Mouse (Mus musculus): ENCODE data around the gene Kif12. TPM values are rescaled to one million over a fixed set of nuclear protein-coding genes. Genes with fewer than 3 reads are reported as not detected.

Kif12 gene
- polyA plus RNA-seq, 1 experiment from 2014 or later = 147 TPM

DNA sequence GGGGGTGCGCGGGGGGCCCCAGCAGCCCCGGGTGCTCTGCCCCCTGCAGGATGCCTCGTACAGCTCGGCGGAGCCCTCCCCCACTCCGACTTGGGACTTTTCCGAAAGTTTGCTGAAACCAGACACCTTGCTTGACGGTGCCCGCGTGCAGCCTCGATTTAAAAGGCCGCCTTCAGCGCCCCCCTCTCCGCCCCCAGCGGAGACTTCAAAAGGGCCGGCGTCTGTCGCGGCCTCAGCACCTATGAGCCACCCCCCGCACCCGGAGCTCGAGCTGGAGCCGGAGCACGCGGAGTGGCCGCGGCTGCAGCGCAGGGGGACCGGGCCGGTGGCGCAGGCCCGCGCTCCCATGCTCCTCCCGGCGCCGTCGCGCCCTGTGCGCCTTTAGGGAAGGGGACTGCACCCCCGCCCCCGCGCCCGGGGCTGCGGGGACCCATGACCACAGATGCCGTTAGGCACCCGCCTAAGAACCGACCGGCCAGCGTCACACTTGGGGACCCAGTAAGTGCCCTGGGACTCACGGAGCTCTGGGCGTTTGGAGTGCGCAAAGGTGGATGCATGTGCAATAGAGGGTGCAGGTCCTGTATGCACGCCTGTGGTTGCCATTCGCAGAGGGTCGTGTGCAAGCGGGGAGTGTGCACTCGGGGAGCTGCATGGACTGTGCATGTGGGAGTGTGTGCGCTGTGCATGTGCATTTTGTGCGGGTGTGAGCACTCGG lies 42.1 kb upstream of the Kif12 start, which contains the start of gene Col27a1:
Col27a1 (plus strand) TSS at position 98 of the 715 bp plus-strand sequence.
- Histone ChIP-seq H3K4me1 (ENCODE audit: insufficient read depth, low read length) (peaks cover 25% of the 10 kb centered on the region), H3K9ac (replicated peaks; ENCODE audit: low read length) (peak within 1 kb of the TSS; percentile 68), H3K4me3 (ENCODE audit: low read length) (peak within 1 kb of the TSS; percentile 63), H3K4me2 (replicated peaks; ENCODE audit: low read depth, low read length) (peak within 1 kb of the TSS; percentile 94), H3K27ac (ENCODE audit: low read length) (no peak within 1 kb of the TSS), H3K36me3 (ENCODE audit: insufficient read depth, low read length) (no peaks in the 10 kb centered on the region), H3K9me3 (ENCODE audit: low read length) (no peaks in the 10 kb centered on the region), H3K27me3 (ENCODE audit: insufficient read depth, low read length) (peaks cover 17% of the 10 kb centered on the region)
- 0% methylated on average over 58 of the region's 61 CpGs for WGBS
- peak; percentile 49 for ATAC-seq (ENCODE audit: low FRiP score, low TSS enrichment)

DNA sequence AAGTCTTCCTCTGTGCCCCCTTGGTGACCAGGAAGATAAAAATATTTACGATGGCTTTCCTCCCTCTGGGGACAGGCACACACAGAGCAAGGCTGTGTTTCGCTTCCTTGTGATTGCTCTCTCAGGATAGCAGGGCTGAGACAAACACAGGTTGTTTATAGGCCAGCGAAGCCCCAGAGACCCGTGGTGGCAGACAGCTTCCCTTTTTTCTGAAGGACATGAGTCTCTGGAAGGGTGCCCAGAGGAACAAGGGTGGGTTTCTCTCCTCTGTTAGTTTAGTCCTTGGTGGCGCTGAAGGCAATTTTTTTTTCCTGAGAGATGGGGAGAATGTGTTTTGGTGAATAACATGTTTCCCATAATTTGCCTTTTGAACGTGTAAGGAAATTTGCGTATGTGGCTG lies 33.7 kb upstream of the Kif12 start:
- Histone ChIP-seq H3K9ac (replicated peaks; ENCODE audit: low read length) (no peak overlapping the region), H3K27ac (ENCODE audit: low read length) (no peak overlapping the region), H3K27me3 (ENCODE audit: insufficient read depth, low read length) (no peaks in the 10 kb centered on the region), H3K4me1 (ENCODE audit: insufficient read depth, low read length) (no peaks in the 10 kb centered on the region), H3K9me3 (ENCODE audit: low read length) (no peaks in the 10 kb centered on the region), H3K36me3 (ENCODE audit: insufficient read depth, low read length) (no peaks in the 10 kb centered on the region), H3K4me2 (replicated peaks; ENCODE audit: low read depth, low read length) (no peak overlapping the region), H3K4me3 (ENCODE audit: low read length) (no peak overlapping the region)
- ATAC-seq (ENCODE audit: low FRiP score, low TSS enrichment) = no peak
- 52% methylated on average over 7 of the region's 7 CpGs for WGBS

DNA sequence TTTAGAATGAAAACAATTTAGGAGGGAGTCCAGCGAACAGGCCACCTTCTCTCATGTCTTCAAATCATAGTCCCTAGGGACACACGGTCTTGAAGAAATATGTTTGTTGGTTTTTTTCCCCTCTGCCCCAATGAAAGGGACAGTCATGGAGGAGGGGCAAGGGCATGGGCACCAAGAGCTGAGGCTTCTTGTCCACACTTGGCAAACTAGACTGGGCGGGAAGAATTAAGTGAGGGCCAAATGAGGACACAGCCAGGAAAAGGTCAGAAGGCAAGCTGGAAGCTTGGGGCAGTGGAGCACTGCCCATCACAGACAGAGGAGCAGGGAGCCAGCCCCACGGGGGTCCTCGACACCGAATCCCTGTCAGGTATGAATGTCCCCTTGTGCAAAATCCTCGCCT lies 31.9 kb upstream of the Kif12 start:
- no peaks in the 10 kb centered on the region for H3K9me3 ChIP-seq (ENCODE audit: low read length)
- H3K9ac ChIP-seq (replicated peaks; ENCODE audit: low read length) = no peak overlapping the region
- H3K36me3 ChIP-seq (ENCODE audit: insufficient read depth, low read length) = no peaks in the 10 kb centered on the region
- no peaks in the 10 kb centered on the region for H3K27me3 ChIP-seq (ENCODE audit: insufficient read depth, low read length)
- ATAC-seq (ENCODE audit: low FRiP score, low TSS enrichment) = no peak
- no peaks in the 10 kb centered on the region for H3K4me1 ChIP-seq (ENCODE audit: insufficient read depth, low read length)
- 84% methylated on average over 7 of the region's 7 CpGs for WGBS
- no peak overlapping the region for H3K4me3 ChIP-seq (ENCODE audit: low read length)
- no peak overlapping the region for H3K27ac ChIP-seq (ENCODE audit: low read length)
- H3K4me2 ChIP-seq (replicated peaks; ENCODE audit: low read depth, low read length) = no peak overlapping the region

DNA sequence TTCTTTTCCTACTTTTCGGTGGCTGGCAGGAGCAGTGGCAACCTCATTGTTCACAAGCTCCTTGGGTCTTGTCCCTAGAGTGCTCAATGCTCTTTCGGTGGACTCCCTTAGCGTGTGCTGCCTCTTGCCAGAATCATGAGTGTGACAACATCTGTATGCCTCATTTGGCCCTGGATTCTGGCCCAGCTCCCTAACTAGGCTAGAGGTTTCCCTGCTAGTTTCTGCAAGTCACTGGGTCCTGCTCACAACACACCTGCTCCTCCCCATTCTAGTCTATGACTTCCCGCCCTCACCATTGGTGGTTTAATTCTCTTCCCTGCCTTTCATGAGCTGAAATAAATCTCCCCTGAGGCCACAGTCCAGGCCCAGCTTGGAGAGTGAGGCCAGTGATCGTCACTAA lies 27.4 kb upstream of the Kif12 start:
- ATAC-seq (ENCODE audit: low FRiP score, low TSS enrichment) = no peak
- Histone ChIP-seq H3K9me3 (ENCODE audit: low read length) (no peaks in the 10 kb centered on the region), H3K36me3 (ENCODE audit: insufficient read depth, low read length) (no peaks in the 10 kb centered on the region), H3K9ac (replicated peaks; ENCODE audit: low read length) (no peak overlapping the region), H3K27me3 (ENCODE audit: insufficient read depth, low read length) (no peaks in the 10 kb centered on the region), H3K27ac (ENCODE audit: low read length) (no peak overlapping the region), H3K4me1 (ENCODE audit: insufficient read depth, low read length) (no peaks in the 10 kb centered on the region), H3K4me3 (ENCODE audit: low read length) (no peak overlapping the region), H3K4me2 (replicated peaks; ENCODE audit: low read depth, low read length) (no peak overlapping the region)
- 83% methylated on average over 5 of the region's 5 CpGs for WGBS

DNA sequence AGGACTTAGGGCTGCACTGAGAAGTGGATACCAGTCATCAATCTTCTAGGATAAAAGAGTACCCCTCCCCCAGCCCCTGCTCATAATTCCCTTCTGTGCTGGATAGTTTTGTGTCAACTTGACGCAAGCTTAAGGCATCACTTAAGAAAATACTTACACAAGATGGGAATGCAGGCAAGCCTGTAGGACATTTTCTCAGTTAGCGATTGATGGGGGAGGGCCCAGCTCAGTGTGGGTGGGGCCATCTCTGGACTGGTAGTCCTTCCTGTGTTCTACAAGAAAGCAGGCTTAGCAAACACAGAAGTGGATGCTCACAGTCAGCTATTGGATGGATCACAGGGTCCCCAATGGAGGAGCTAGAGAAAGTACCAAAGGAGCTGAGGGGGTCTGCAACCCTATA lies 22.4 kb upstream of the Kif12 start:
- ATAC-seq (ENCODE audit: low FRiP score, low TSS enrichment) = no peak
- WGBS = 84% methylated on average over 2 of the region's 2 CpGs
- H3K36me3 ChIP-seq (ENCODE audit: insufficient read depth, low read length) = no peaks in the 10 kb centered on the region
- H3K4me3 ChIP-seq (ENCODE audit: low read length) = no peak overlapping the region
- no peaks in the 10 kb centered on the region for H3K9me3 ChIP-seq (ENCODE audit: low read length)
- peaks cover 4% of the 10 kb centered on the region; the same call in 1 of the 2 replicates for H3K4me1 ChIP-seq (ENCODE audit: insufficient read depth, low read length)
- no peak overlapping the region for H3K4me2 ChIP-seq (replicated peaks; ENCODE audit: low read depth, low read length)
- no peaks in the 10 kb centered on the region for H3K27me3 ChIP-seq (ENCODE audit: insufficient read depth, low read length)
- no peak overlapping the region for H3K27ac ChIP-seq (ENCODE audit: low read length)
- no peak overlapping the region for H3K9ac ChIP-seq (replicated peaks; ENCODE audit: low read length)

DNA sequence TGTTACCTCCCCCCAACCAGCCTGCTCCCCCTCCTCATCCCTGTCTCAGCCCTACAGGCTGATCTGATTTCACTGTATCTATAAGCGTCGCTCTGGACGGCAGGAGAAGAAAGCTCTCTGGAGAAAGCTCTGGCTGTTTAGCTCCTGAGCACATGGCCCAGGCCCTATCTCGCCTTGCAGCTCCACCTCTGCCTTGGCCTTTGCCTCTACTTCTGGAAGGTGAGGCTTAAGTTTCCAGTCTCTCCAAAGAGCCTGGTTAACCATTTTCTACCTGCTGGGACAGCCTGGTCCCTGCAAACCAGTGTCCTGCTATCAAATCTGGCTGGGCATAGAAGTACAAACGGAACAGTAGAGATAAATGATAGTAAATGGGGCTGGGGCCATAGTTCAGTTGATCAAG lies 19.7 kb upstream of the Kif12 start:
- WGBS = 21% methylated on average over 5 of the region's 5 CpGs
- Histone ChIP-seq H3K4me2 (replicated peaks; ENCODE audit: low read depth, low read length) (no peak overlapping the region), H3K9ac (replicated peaks; ENCODE audit: low read length) (no peak overlapping the region), H3K27ac (ENCODE audit: low read length) (no peak overlapping the region), H3K9me3 (ENCODE audit: low read length) (no peaks in the 10 kb centered on the region), H3K36me3 (ENCODE audit: insufficient read depth, low read length) (no peaks in the 10 kb centered on the region), H3K4me1 (ENCODE audit: insufficient read depth, low read length) (peaks cover 4% of the 10 kb centered on the region; the same call in 1 of the 2 replicates), H3K4me3 (ENCODE audit: low read length) (no peak overlapping the region), H3K27me3 (ENCODE audit: insufficient read depth, low read length) (no peaks in the 10 kb centered on the region)
- 0 out of 2 replicates have a peak, but pooled peaks have one; percentile 7 for ATAC-seq (ENCODE audit: low FRiP score, low TSS enrichment)

DNA sequence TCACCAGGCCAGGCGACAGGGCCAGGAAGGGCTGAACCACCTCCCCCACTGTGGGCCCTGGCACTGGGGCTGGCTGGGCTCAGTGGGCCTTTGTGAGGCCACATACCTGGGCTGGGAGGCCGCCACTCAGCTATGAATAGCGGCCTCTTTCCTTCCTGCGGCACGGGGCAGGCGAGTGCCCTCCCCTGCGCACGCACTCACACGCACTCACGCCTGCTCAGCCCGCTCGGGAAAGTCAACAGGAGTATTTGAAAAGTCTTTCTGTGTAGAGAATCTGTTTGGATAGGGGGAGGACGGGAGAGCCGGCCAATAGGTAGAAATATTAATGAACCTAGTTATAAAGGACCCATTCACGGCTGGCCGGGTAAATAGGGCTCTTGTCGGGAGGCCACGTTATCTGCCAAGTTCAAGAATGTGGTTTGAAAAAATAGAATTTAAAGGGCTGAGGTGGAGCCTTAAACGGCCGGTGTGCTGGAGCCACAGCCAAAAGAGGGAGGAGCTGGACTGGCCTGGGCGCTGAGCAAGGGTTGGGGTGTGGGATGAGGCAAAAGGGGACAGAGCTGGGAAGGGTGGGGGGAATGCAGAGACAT lies 14.4 kb upstream of the Kif12 start:
- H3K9me3 ChIP-seq (ENCODE audit: low read length) = no peaks in the 10 kb centered on the region
- no peaks in the 10 kb centered on the region for H3K27me3 ChIP-seq (ENCODE audit: insufficient read depth, low read length)
- ATAC-seq (ENCODE audit: low FRiP score, low TSS enrichment) = peak; percentile 72; the same call in 1 of the 2 replicates
- H3K4me2 ChIP-seq (replicated peaks; ENCODE audit: low read depth, low read length) = no peak overlapping the region
- no peak overlapping the region for H3K9ac ChIP-seq (replicated peaks; ENCODE audit: low read length)
- no peaks in the 10 kb centered on the region for H3K36me3 ChIP-seq (ENCODE audit: insufficient read depth, low read length)
- no peak overlapping the region for H3K4me3 ChIP-seq (ENCODE audit: low read length)
- peaks cover 2% of the 10 kb centered on the region; the same call in 1 of the 2 replicates for H3K4me1 ChIP-seq (ENCODE audit: insufficient read depth, low read length)
- 40% methylated on average over 21 of the region's 21 CpGs for WGBS
- H3K27ac ChIP-seq (ENCODE audit: low read length) = no peak overlapping the region

DNA sequence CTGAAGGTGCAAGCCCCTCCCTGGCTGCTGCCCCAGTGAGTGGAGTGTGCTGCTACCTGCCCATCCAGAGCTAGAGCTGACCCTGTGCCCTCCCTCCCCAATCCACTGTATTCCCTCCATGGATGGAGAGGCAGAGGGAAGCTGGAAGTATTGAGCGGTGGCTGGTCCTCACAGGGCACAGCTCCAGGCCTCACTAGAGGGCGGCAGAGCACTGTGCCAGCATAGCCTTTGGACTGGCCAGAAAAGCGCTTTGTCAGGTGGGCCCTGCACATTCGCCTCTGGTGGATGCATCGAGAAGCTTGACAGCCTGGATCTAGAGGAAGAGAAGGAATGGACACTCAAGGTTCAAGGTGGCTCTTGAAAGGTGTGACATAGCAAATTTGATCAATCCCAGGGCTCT lies 9.6 kb upstream of the Kif12 start:
- no peaks in the 10 kb centered on the region for H3K9me3 ChIP-seq (ENCODE audit: low read length)
- WGBS = 13% methylated on average over 5 of the region's 5 CpGs
- H3K36me3 ChIP-seq (ENCODE audit: insufficient read depth, low read length) = no peaks in the 10 kb centered on the region
- H3K9ac ChIP-seq (replicated peaks; ENCODE audit: low read length) = no peak overlapping the region
- no peak overlapping the region for H3K4me2 ChIP-seq (replicated peaks; ENCODE audit: low read depth, low read length)
- H3K4me1 ChIP-seq (ENCODE audit: insufficient read depth, low read length) = no peaks in the 10 kb centered on the region
- H3K27me3 ChIP-seq (ENCODE audit: insufficient read depth, low read length) = no peaks in the 10 kb centered on the region
- no peak overlapping the region for H3K27ac ChIP-seq (ENCODE audit: low read length)
- peak; percentile 88 for ATAC-seq (ENCODE audit: low FRiP score, low TSS enrichment)
- H3K4me3 ChIP-seq (ENCODE audit: low read length) = no peak overlapping the region

DNA sequence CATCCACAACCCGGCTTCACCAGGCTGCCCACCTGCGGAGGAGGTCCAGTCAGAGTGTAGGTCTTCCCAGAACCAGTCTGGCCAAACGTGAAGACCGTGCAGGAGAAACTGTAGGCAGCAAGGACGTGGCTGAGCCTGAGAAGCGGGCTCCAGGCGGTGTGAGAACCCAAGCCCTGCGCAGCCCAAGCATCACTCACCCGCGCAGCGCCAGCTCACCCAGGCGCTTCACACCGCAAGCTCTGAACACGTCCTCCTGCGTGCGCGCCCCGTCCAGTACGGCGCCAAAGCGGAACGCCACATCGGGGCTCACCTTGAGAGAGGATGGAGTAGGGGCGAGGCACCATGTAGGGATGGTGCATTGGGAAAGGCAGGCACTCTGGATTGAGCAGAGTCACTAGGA lies 809 bp downstream of the Kif12 start:
- Histone ChIP-seq H3K27ac (ENCODE audit: low read length) (peak overlapping the region; percentile 96), H3K9ac (replicated peaks; ENCODE audit: low read length) (peak overlapping the region; percentile 50), H3K9me3 (ENCODE audit: low read length) (no peaks in the 10 kb centered on the region; the same call in 1 of the 2 replicates), H3K4me3 (ENCODE audit: low read length) (peak overlapping the region; percentile 52), H3K27me3 (ENCODE audit: insufficient read depth, low read length) (no peaks in the 10 kb centered on the region), H3K4me2 (replicated peaks; ENCODE audit: low read depth, low read length) (peak overlapping the region; percentile 52), H3K36me3 (ENCODE audit: insufficient read depth, low read length) (peaks cover 10% of the 10 kb centered on the region), H3K4me1 (ENCODE audit: insufficient read depth, low read length) (peaks cover 5% of the 10 kb centered on the region; the same call in 1 of the 2 replicates)
- WGBS = 42% methylated on average over 24 of the region's 24 CpGs
- ATAC-seq (ENCODE audit: low FRiP score, low TSS enrichment) = no peak

DNA sequence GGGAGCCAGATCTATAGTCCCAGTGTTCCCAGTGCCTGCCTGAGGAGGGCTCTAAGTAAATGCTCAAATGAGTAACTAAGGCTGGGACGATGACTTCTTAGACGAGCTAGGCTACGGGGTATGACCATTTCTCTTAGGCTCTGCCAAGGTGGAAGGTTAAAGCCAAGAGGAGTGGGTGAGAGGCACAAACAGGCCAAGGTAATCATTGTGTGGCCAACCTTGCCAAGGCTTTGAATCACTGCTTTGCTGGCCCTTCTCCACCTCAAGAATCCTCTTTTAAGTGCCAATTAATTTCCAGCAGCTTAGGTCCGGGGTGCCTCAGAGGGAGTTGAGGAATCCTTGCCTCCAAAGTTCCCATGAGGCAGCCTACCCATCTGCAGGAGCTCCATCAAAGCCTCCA lies 1.9 kb downstream of the Kif12 start:
- H3K4me2 ChIP-seq (replicated peaks; ENCODE audit: low read depth, low read length) = peak overlapping the region; percentile 52
- peak overlapping the region; percentile 50 for H3K9ac ChIP-seq (replicated peaks; ENCODE audit: low read length)
- H3K27ac ChIP-seq (ENCODE audit: low read length) = 0 out of 2 replicates have a peak overlapping the region, but pooled peaks have one; percentile 96
- H3K4me1 ChIP-seq (ENCODE audit: insufficient read depth, low read length) = peaks cover 7% of the 10 kb centered on the region; the same call in 1 of the 2 replicates
- no peaks in the 10 kb centered on the region for H3K27me3 ChIP-seq (ENCODE audit: insufficient read depth, low read length)
- H3K9me3 ChIP-seq (ENCODE audit: low read length) = no peaks in the 10 kb centered on the region; the same call in 1 of the 2 replicates
- WGBS = 76% methylated on average over 4 of the region's 4 CpGs
- ATAC-seq (ENCODE audit: low FRiP score, low TSS enrichment) = no peak
- peaks cover 10% of the 10 kb centered on the region for H3K36me3 ChIP-seq (ENCODE audit: insufficient read depth, low read length)
- H3K4me3 ChIP-seq (ENCODE audit: low read length) = peak overlapping the region; percentile 52

Measured in kidney, embryonic 16.5 days (tissue).